ENCODE assay signal across 15 mouse cellular contexts in genomic region chrX:11086257-11087072, GRCm38 (mm10).
DNase-seq lines count a peak whose midpoint lies in the region; ATAC-seq and TF ChIP-seq lines count a peak whose summit lies in the region.
"Had no signal": no experiment of that assay in that cellular context is flagged by ENCODE, and none has a peak within 500 bp of the region (broad histone marks: within the 10 kb centered on the region; RNA-seq: fewer than 3 reads in every experiment).

No protein-coding gene starts in this region.

- ATAC-seq in lung, embryonic 15.5 days (ENCODE audit: borderline replicate concordance, extremely low read depth, low FRiP score, low TSS enrichment): no peak; the same call in 1 of the 2 replicates
- peak; percentile 81 for ATAC-seq in stomach, postnatal 0 days (ENCODE audit: low FRiP score, low TSS enrichment)
- no peak for ATAC-seq in neural tube, embryonic 15.5 days (ENCODE audit: low FRiP score)
- ATAC-seq: midbrain, embryonic 16.5 days had no signal

- peak overlapping the region; percentile 69 for H3K27ac ChIP-seq in lung, embryonic 15.5 days
- H3K27ac ChIP-seq in stomach, postnatal 0 days (replicated peaks): no peak overlapping the region
- H3K27ac ChIP-seq in neural tube, embryonic 15.5 days (replicated peaks): no peak overlapping the region
- no peak overlapping the region for H3K27ac ChIP-seq in cerebellum, adult 2 months (ENCODE audit: insufficient read depth, low read length)
- H3K27ac ChIP-seq: heart, embryonic 13.5 days; hindbrain, embryonic 13.5 days; limb, embryonic 15.5 days had no signal

- WGBS in lung, embryonic 15.5 days: 52% methylated on average over 6 of the region's 7 CpGs
- 75% methylated on average over 7 of the region's 7 CpGs for WGBS in lung, adult 2 months
- 48% methylated on average over 7 of the region's 7 CpGs for WGBS in stomach, postnatal 0 days
- 46% methylated on average over 7 of the region's 7 CpGs for WGBS in neural tube, embryonic 15.5 days
- WGBS in cerebellum, adult 2 months: 86% methylated on average over 6 of the region's 7 CpGs

- no peak for DNase-seq in lung, adult 2 months
- peak; percentile 40 for DNase-seq in kidney, adult 18-20 months
- DNase-seq in kidney, postnatal 25 days: peak; percentile 46 to 71
- DNase-seq in stomach, postnatal 0 days (ENCODE audit: low spot score): peak; percentile 54
- DNase-seq in cerebellum, adult 2 months: no peak
- DNase-seq: adrenal gland, postnatal 10 days; layer of hippocampus, adult 9-11 months; right cerebral cortex, postnatal 14 days had no signal

- no peaks in the 10 kb centered on the region for H3K36me3 ChIP-seq in lung, embryonic 15.5 days
- no peaks in the 10 kb centered on the region for H3K36me3 ChIP-seq in stomach, postnatal 0 days (ENCODE audit: control insufficient read depth, insufficient read depth, low read length)
- H3K36me3 ChIP-seq in neural tube, embryonic 15.5 days: no peaks in the 10 kb centered on the region
- H3K36me3 ChIP-seq: heart, embryonic 13.5 days; hindbrain, embryonic 13.5 days; limb, embryonic 15.5 days had no signal

- H3K9me3 ChIP-seq in lung, embryonic 15.5 days: no peaks in the 10 kb centered on the region
- H3K9me3 ChIP-seq in stomach, postnatal 0 days (ENCODE audit: control insufficient read depth, low read length): no peaks in the 10 kb centered on the region
- no peaks in the 10 kb centered on the region for H3K9me3 ChIP-seq in neural tube, embryonic 15.5 days (replicated peaks)
- H3K9me3 ChIP-seq: heart, embryonic 13.5 days; hindbrain, embryonic 13.5 days; limb, embryonic 15.5 days had no signal

- no peak for TF ChIP-seq CTCF in lung, adult 2 months (IDR thresholded peaks at IDR 0.05; ENCODE audit: insufficient read depth, low read length)
- TF ChIP-seq CTCF in stomach, postnatal 0 days (IDR thresholded peaks at IDR 0.05; ENCODE audit: low read depth): no peak
- TF ChIP-seq CTCF in cerebellum, adult 2 months (IDR thresholded peaks at IDR 0.05; ENCODE audit: borderline replicate concordance, insufficient read depth, low read depth, low read length): no peak

- H3K4me2 ChIP-seq in lung, embryonic 15.5 days: no peak overlapping the region; the same call in 1 of the 2 replicates
- H3K4me2 ChIP-seq in stomach, postnatal 0 days (replicated peaks; ENCODE audit: low read depth): no peak overlapping the region
- H3K4me2 ChIP-seq in neural tube, embryonic 15.5 days: no peak overlapping the region
- H3K4me2 ChIP-seq: heart, embryonic 13.5 days; hindbrain, embryonic 13.5 days; limb, embryonic 15.5 days had no signal

- no peak overlapping the region for H3K4me3 ChIP-seq in lung, embryonic 15.5 days
- H3K4me3 ChIP-seq in lung, adult 2 months (replicated peaks; ENCODE audit: extremely low read depth, low read depth, low read length): no peak overlapping the region
- no peak overlapping the region for H3K4me3 ChIP-seq in stomach, postnatal 0 days (ENCODE audit: low read depth, low read length)
- no peak overlapping the region for H3K4me3 ChIP-seq in neural tube, embryonic 15.5 days (replicated peaks)
- no peak overlapping the region for H3K4me3 ChIP-seq in cerebellum, adult 2 months (replicated peaks; ENCODE audit: insufficient read depth, low read depth, low read length)
- H3K4me3 ChIP-seq: heart, embryonic 13.5 days; hindbrain, embryonic 13.5 days; limb, embryonic 15.5 days had no signal

- no peaks in the 10 kb centered on the region for H3K27me3 ChIP-seq in lung, embryonic 15.5 days
- H3K27me3 ChIP-seq in stomach, postnatal 0 days (ENCODE audit: control insufficient read depth, insufficient read depth, low read length): no peaks in the 10 kb centered on the region
- H3K27me3 ChIP-seq in neural tube, embryonic 15.5 days (replicated peaks): no peaks in the 10 kb centered on the region
- no peaks in the 10 kb centered on the region for H3K27me3 ChIP-seq in cerebellum, adult 2 months (ENCODE audit: control insufficient read depth, insufficient read depth, low read length)
- H3K27me3 ChIP-seq: CH12.LX; hindbrain, embryonic 13.5 days had no signal

- H3K4me1 ChIP-seq in lung, embryonic 15.5 days: 0 out of 2 replicates have a peak, but pooled peaks cover 4% of the 10 kb centered on the region
- no peaks in the 10 kb centered on the region; the same call in 1 of the 2 replicates for H3K4me1 ChIP-seq in lung, adult 2 months (ENCODE audit: control insufficient read depth, insufficient read depth, low read length)
- no peaks in the 10 kb centered on the region for H3K4me1 ChIP-seq in stomach, postnatal 0 days (replicated peaks; ENCODE audit: control insufficient read depth, insufficient read depth)
- 0 out of 2 replicates have a peak, but pooled peaks cover 3% of the 10 kb centered on the region for H3K4me1 ChIP-seq in neural tube, embryonic 15.5 days
- H3K4me1 ChIP-seq in cerebellum, adult 2 months (ENCODE audit: control insufficient read depth, insufficient read depth, low read length): no peaks in the 10 kb centered on the region
- H3K4me1 ChIP-seq: heart, embryonic 13.5 days; limb, embryonic 15.5 days had no signal

- no peak for TF ChIP-seq EP300 in stomach, postnatal 0 days (optimal IDR thresholded peaks at IDR 0.05)

- TF ChIP-seq POLR2A in lung, adult 2 months (IDR thresholded peaks at IDR 0.05; ENCODE audit: borderline replicate concordance, extremely low read depth, low read depth, low read length): no peak
- no peak for TF ChIP-seq POLR2A in cerebellum, adult 2 months (IDR thresholded peaks at IDR 0.05; ENCODE audit: borderline replicate concordance, insufficient read depth, low read length)

- no peak overlapping the region for H3K9ac ChIP-seq in lung, embryonic 15.5 days
- no peak overlapping the region for H3K9ac ChIP-seq in stomach, postnatal 0 days (ENCODE audit: low read length)
- no peak overlapping the region for H3K9ac ChIP-seq in neural tube, embryonic 15.5 days (replicated peaks)
- H3K9ac ChIP-seq: heart, embryonic 13.5 days; hindbrain, embryonic 13.5 days; limb, embryonic 15.5 days had no signal

Comparison
In these comparisons a context has a peak if more than half of its experiments do, and no peak if none do; other contexts are left out.
1. DNase-seq: peak in kidney, adult 18-20 months (single experiment), kidney, postnatal 25 days (2 of 2) and stomach, postnatal 0 days (single experiment); none in lung, adult 2 months (single experiment) and cerebellum, adult 2 months (0 of 2).